Mouse (Mus musculus): ENCODE results near the gene Capn8. TPM values are rescaled to one million over a fixed set of nuclear protein-coding genes. Genes with fewer than 3 reads are reported as not detected.

Capn8 gene
- polyA plus RNA-seq, 1 experiment from 2014 or later = not detected

DNA sequence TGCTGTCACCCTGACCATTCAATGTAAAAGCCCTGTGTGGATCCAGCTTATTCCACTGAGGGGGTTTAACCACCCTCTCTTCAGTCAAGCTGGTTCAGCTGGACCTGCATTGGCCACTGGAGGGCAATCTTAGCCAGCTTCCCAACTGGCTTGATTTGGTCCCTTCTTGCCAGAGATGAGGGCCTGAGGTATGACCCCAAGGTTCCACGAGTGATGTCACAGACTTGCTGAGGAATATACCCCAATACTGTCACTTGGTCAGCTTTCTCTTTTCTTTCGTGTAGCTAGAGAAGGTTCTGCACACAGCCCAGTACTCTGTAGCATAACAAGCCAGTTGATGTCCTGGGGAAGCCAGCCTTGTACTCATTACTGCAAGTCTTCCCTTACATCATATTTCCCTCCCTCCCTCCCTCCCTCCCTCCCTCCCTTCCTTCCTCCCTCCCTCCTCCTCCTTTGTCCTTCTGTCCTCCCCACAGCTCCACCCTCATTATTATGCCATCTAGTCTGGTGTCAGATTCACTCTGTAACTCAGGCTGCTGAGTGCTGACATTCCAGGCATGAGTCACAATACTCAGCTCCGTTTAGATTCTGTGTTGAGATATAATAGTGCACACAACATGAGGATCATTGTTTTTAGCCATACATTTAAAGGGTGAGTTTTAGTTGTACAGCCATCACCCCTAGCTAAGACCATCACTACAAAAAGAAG lies 4.3 kb upstream of the Capn8 start:
- Histone ChIP-seq H3K27me3 (ENCODE audit: control insufficient read depth, insufficient read depth, low read length) (no peaks in the 10 kb centered on the region; the same call in 1 of the 2 replicates), H3K9me3 (replicated peaks; ENCODE audit: control insufficient read depth, low read length) (no peaks in the 10 kb centered on the region), H3K27ac (ENCODE audit: low read depth, low read length) (no peak overlapping the region), H3K4me1 (ENCODE audit: control insufficient read depth, insufficient read depth, low read length) (no peaks in the 10 kb centered on the region), H3K36me3 (ENCODE audit: control insufficient read depth, insufficient read depth, low read length) (no peaks in the 10 kb centered on the region), H3K4me2 (no peak overlapping the region), H3K4me3 (ENCODE audit: low read depth, low read length) (no peak overlapping the region), H3K9ac (ENCODE audit: low read depth, low read length) (no peak overlapping the region)
- WGBS (ENCODE audit: insufficient replicate concordance) = 21% methylated on average over 3 of the region's 3 CpGs
- ATAC-seq (replicated peaks; ENCODE audit: insufficient number of reproducible peaks, low FRiP score, low TSS enrichment) = peak; percentile 27; the same call in 1 of the 2 replicates

DNA sequence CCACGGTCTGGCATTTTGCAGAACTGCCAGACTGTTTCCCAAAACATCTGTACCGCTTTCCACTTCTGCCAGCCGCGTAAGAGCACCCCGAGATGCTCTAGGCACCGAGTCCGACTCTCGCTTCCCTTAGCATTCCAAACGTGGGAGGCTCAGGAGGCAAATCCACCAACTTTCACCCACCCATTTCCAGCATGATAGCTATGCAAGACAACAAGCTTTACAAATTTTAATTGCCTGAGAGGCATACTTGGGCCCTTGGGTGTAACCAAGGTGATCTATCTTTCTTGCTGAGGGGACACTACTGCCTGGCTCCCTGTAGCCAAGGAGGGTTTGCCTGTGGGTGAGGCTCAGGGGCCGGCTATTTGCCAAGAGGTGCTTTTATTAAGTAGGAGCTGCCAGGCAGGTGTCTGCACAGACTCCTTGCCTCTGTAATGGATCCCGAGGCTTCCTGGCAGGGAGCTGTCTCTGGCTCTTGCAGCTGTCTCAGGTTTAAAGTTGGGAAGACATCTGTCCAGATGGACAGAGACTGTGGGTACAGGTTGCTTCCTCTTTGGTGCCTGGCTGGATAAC lies 2.8 kb upstream of the Capn8 start:
- no peak overlapping the region for H3K9ac ChIP-seq (ENCODE audit: low read depth, low read length)
- H3K9me3 ChIP-seq (replicated peaks; ENCODE audit: control insufficient read depth, low read length) = no peaks in the 10 kb centered on the region
- H3K27ac ChIP-seq (ENCODE audit: low read depth, low read length) = no peak overlapping the region
- no peak overlapping the region for H3K4me2 ChIP-seq
- no peaks in the 10 kb centered on the region for H3K36me3 ChIP-seq (ENCODE audit: control insufficient read depth, insufficient read depth, low read length)
- H3K27me3 ChIP-seq (ENCODE audit: control insufficient read depth, insufficient read depth, low read length) = no peaks in the 10 kb centered on the region; the same call in 1 of the 2 replicates
- ATAC-seq (replicated peaks; ENCODE audit: insufficient number of reproducible peaks, low FRiP score, low TSS enrichment) = no peak
- 76% methylated on average over 11 of the region's 11 CpGs for WGBS (ENCODE audit: insufficient replicate concordance)
- H3K4me1 ChIP-seq (ENCODE audit: control insufficient read depth, insufficient read depth, low read length) = no peaks in the 10 kb centered on the region
- no peak overlapping the region for H3K4me3 ChIP-seq (ENCODE audit: low read depth, low read length)

DNA sequence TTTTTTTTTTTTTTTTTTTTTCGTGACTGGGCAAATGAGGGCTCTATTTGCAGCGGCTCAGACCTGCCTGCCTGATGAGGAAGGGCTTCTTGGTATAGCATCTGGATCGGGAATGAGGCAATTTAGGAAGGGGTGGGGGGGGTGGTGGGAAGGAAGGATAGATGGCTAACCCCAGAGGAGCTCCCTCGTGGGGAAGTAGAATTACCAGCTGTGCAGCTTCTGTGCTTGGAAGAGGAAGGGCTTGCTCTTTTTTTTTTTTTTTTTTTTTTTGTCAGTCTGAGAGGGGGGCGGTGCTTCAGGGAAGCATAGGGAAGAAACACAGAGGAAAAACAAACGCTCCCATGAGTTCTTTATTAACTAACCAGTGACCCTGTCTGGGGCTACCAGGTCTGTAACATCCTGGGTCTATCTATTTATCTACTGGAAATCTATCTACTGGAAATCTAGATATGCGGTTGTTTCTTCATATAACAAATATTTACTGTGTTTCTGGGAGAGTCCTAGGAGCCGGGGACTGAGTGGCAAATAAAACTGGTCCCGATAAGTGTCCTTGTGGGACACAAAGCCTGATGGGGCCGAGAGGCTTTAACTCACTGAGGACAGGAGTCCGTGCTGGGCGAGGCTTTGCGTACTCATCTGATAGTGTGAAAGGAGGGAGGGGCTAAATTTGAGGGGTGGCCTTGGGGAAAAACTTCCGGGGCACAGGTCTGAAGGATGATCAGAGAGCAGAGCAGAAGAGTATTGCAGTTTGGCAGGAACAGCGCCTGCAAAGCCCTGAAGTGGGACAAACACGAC lies 2.0 kb upstream of the Capn8 start:
- no peaks in the 10 kb centered on the region; the same call in 1 of the 2 replicates for H3K27me3 ChIP-seq (ENCODE audit: control insufficient read depth, insufficient read depth, low read length)
- H3K9ac ChIP-seq (ENCODE audit: low read depth, low read length) = no peak overlapping the region
- ATAC-seq (replicated peaks; ENCODE audit: insufficient number of reproducible peaks, low FRiP score, low TSS enrichment) = no peak
- WGBS (ENCODE audit: insufficient replicate concordance) = 49% methylated on average over 16 of the region's 16 CpGs
- H3K4me3 ChIP-seq (ENCODE audit: low read depth, low read length) = no peak overlapping the region
- no peaks in the 10 kb centered on the region for H3K36me3 ChIP-seq (ENCODE audit: control insufficient read depth, insufficient read depth, low read length)
- H3K4me2 ChIP-seq = no peak overlapping the region
- no peak overlapping the region for H3K27ac ChIP-seq (ENCODE audit: low read depth, low read length)
- no peaks in the 10 kb centered on the region for H3K4me1 ChIP-seq (ENCODE audit: control insufficient read depth, insufficient read depth, low read length)
- no peaks in the 10 kb centered on the region for H3K9me3 ChIP-seq (replicated peaks; ENCODE audit: control insufficient read depth, low read length)

DNA sequence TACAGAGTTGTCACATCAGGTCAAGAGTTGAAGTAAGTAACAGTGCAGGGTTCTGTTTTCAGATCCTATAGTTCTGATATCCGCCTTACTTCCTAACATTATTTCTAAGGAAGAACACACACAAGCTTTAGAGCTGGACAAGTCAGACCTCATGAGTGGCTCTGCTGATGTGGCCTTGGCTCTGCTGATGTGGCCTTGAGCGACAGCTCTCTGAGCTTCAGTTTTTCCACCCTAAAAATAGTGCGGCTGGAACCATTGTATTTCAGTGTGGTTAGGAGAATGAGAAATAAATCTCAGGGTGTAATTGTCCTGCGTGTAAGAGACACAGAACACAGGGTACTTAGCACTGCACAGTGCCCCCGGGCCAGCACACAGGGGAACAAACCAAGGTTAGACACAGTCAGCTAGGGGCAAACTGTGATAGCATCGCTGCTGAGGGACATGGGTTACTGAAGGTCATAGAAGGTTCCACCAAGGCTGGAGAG lies 586 bp downstream of the Capn8 start:
- no peak overlapping the region for H3K9ac ChIP-seq (ENCODE audit: low read depth, low read length)
- no peaks in the 10 kb centered on the region; the same call in 1 of the 2 replicates for H3K27me3 ChIP-seq (ENCODE audit: control insufficient read depth, insufficient read depth, low read length)
- ATAC-seq (replicated peaks; ENCODE audit: insufficient number of reproducible peaks, low FRiP score, low TSS enrichment) = no peak
- H3K9me3 ChIP-seq (replicated peaks; ENCODE audit: control insufficient read depth, low read length) = no peaks in the 10 kb centered on the region
- no peak overlapping the region for H3K27ac ChIP-seq (ENCODE audit: low read depth, low read length)
- H3K36me3 ChIP-seq (ENCODE audit: control insufficient read depth, insufficient read depth, low read length) = no peaks in the 10 kb centered on the region
- no peak overlapping the region for H3K4me3 ChIP-seq (ENCODE audit: low read depth, low read length)
- no peak overlapping the region for H3K4me2 ChIP-seq
- 78% methylated on average over 6 of the region's 6 CpGs for WGBS (ENCODE audit: insufficient replicate concordance)
- no peaks in the 10 kb centered on the region for H3K4me1 ChIP-seq (ENCODE audit: control insufficient read depth, insufficient read depth, low read length)

DNA sequence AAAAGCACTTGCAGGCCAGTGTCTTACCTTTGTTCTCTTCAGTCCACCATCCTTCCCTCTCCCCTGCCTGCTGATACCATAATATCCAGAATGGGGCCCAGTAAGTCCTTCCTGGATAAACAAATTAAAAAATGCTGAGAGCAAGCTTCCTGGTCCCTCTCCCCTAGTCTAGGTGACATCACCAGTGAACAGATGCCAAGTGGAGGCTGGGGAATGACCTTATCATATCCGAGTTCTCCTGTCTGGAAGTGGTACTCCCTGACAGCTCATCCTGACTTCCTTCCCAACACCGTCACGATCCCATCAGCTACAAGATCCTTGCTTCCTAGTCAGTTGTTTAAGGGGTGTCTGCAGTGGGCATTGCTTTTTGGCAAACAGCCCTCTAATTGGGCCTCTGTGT lies 6.3 kb downstream of the Capn8 start:
- Histone ChIP-seq H3K4me3 (ENCODE audit: low read depth, low read length) (no peak overlapping the region), H3K36me3 (ENCODE audit: control insufficient read depth, insufficient read depth, low read length) (no peaks in the 10 kb centered on the region), H3K27ac (ENCODE audit: low read depth, low read length) (no peak overlapping the region), H3K27me3 (ENCODE audit: control insufficient read depth, insufficient read depth, low read length) (no peaks in the 10 kb centered on the region), H3K4me2 (no peak overlapping the region), H3K9ac (ENCODE audit: low read depth, low read length) (no peak overlapping the region), H3K9me3 (replicated peaks; ENCODE audit: control insufficient read depth, low read length) (no peaks in the 10 kb centered on the region), H3K4me1 (ENCODE audit: control insufficient read depth, insufficient read depth, low read length) (no peaks in the 10 kb centered on the region)
- no peak for ATAC-seq (replicated peaks; ENCODE audit: insufficient number of reproducible peaks, low FRiP score, low TSS enrichment)
- WGBS (ENCODE audit: insufficient replicate concordance) = 54% methylated on average over 3 of the region's 3 CpGs

DNA sequence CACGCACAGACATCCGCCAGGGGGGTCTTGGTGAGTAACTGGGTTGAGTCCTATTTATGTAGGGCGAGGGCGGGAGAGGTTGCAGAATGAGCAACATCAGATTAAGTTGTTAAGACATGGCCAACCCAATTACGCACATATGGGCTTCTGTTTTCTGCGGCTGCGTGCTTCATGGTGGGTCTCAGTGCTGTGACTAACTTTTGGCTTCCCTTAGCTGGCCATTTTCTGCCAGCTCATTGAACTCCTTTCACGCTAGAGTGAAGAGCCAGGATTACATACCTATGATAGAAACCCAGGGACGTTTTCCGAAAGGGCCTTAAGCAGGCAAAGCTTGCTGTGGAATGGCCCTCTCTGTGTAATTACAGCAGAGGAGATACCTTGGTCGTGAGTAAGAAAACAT lies 7.2 kb downstream of the Capn8 start:
- H3K4me3 ChIP-seq (ENCODE audit: low read depth, low read length) = no peak overlapping the region
- no peak overlapping the region for H3K27ac ChIP-seq (ENCODE audit: low read depth, low read length)
- H3K4me1 ChIP-seq (ENCODE audit: control insufficient read depth, insufficient read depth, low read length) = no peaks in the 10 kb centered on the region
- H3K36me3 ChIP-seq (ENCODE audit: control insufficient read depth, insufficient read depth, low read length) = no peaks in the 10 kb centered on the region
- no peaks in the 10 kb centered on the region for H3K9me3 ChIP-seq (replicated peaks; ENCODE audit: control insufficient read depth, low read length)
- 84% methylated on average over 11 of the region's 11 CpGs for WGBS (ENCODE audit: insufficient replicate concordance)
- no peak overlapping the region for H3K4me2 ChIP-seq
- no peak overlapping the region for H3K9ac ChIP-seq (ENCODE audit: low read depth, low read length)
- no peaks in the 10 kb centered on the region for H3K27me3 ChIP-seq (ENCODE audit: control insufficient read depth, insufficient read depth, low read length)
- no peak for ATAC-seq (replicated peaks; ENCODE audit: insufficient number of reproducible peaks, low FRiP score, low TSS enrichment)

DNA sequence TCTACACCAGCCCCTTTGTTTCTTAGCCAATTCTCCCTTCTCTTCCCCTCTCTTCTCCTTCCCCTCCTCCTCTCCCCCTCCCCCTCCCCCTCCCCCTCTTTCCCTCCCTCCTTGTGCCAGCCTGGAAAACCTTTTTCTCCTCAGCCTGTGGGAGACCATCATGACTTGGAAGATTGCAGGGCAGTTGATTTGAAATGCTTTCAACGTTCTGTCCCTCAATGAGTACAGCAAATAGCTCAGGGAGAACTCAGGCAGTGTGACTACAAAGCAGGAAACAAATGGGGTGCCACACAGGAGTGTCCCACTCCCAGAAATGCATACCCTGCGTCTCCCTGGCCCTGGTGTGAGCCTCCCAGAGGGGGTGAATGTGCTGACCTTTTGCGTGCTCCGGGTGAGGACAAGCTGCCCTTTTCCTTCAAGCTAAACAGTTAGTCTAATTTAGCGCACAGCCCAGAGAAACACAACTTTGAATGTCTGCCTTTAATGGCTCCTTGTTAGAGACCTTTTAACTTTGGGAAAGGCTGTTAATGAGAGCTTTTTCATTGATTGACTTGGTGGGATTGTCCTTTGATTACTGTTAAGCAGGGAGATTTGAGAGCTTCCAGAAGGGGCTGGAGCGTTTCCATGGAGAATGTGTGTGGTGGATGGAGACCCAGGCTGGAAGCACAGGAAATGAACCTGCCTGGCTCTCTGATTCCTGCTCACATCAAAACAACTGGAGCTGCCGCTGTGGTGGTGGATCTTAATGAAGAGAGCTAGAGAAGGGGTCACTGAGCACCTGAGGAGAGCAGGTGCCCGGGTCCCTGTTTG lies 9.3 kb downstream of the Capn8 start:
- no peaks in the 10 kb centered on the region for H3K4me1 ChIP-seq (ENCODE audit: control insufficient read depth, insufficient read depth, low read length)
- no peak overlapping the region for H3K27ac ChIP-seq (ENCODE audit: low read depth, low read length)
- H3K4me2 ChIP-seq = no peak overlapping the region
- H3K36me3 ChIP-seq (ENCODE audit: control insufficient read depth, insufficient read depth, low read length) = no peaks in the 10 kb centered on the region
- H3K4me3 ChIP-seq (ENCODE audit: low read depth, low read length) = no peak overlapping the region
- H3K9me3 ChIP-seq (replicated peaks; ENCODE audit: control insufficient read depth, low read length) = no peaks in the 10 kb centered on the region
- 26% methylated on average over 8 of the region's 8 CpGs for WGBS (ENCODE audit: insufficient replicate concordance)
- ATAC-seq (replicated peaks; ENCODE audit: insufficient number of reproducible peaks, low FRiP score, low TSS enrichment) = no peak
- no peaks in the 10 kb centered on the region for H3K27me3 ChIP-seq (ENCODE audit: control insufficient read depth, insufficient read depth, low read length)
- H3K9ac ChIP-seq (ENCODE audit: low read depth, low read length) = no peak overlapping the region; the same call in 1 of the 2 replicates

DNA sequence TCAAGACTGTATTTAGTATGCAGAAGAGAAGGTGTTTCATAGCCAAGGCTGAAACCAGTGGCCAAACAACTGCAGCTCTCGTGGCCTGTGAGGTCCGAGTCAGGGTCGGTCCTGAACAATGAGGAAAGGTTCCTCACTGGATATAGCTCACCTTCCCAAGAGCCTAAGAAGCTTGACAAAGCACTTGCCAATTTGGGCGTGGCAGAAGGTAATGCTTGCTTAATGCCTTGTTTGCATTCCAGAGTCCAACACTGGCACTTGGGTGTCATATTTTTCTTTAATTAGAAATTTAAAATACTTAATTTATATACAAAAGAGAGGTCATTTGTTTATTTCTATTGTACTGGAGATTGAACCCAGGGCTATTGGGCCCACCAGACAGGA lies 9.9 kb downstream of the Capn8 start:
- no peaks in the 10 kb centered on the region for H3K27me3 ChIP-seq (ENCODE audit: control insufficient read depth, insufficient read depth, low read length)
- H3K36me3 ChIP-seq (ENCODE audit: control insufficient read depth, insufficient read depth, low read length) = no peaks in the 10 kb centered on the region
- no peak overlapping the region for H3K9ac ChIP-seq (ENCODE audit: low read depth, low read length)
- H3K27ac ChIP-seq (ENCODE audit: low read depth, low read length) = no peak overlapping the region
- no peak overlapping the region for H3K4me3 ChIP-seq (ENCODE audit: low read depth, low read length)
- ATAC-seq (replicated peaks; ENCODE audit: insufficient number of reproducible peaks, low FRiP score, low TSS enrichment) = no peak
- H3K4me1 ChIP-seq (ENCODE audit: control insufficient read depth, insufficient read depth, low read length) = no peaks in the 10 kb centered on the region
- WGBS (ENCODE audit: insufficient replicate concordance) = 63% methylated on average over 4 of the region's 4 CpGs
- no peak overlapping the region for H3K4me2 ChIP-seq
- no peaks in the 10 kb centered on the region for H3K9me3 ChIP-seq (replicated peaks; ENCODE audit: control insufficient read depth, low read length)

Measured in heart, embryonic 11.5 days (tissue).